Mouse (Mus musculus): Measurements from ENCODE around the gene 1700001K19Rik. TPM values are rescaled to one million over a fixed set of nuclear protein-coding genes. Genes with fewer than 3 reads are reported as not detected.
"Not testable (repeated sequence)": the region's sequence is repeated elsewhere in the genome, so short reads cannot be mapped to it uniquely, and the experiment has no call there.

1700001K19Rik gene
- not detected for total RNA-seq (2021)
- long read RNA-seq, experiment 1, result 0 reads
- long read RNA-seq, experiment 2, result 0 reads

GRCm38 (mm10) chr12:110682561-110683299 is at the start of gene 1700001K19Rik:
TSS of gene 1700001K19Rik (minus strand) at chr12:110682619.
- no peak for DNase-seq

GRCm38 (mm10) chr12:110726428-110726827 is 44.0 kb upstream of the 1700001K19Rik start:
- no peak for DNase-seq

- no peak for DNase-seq
Measured at GRCm38 (mm10) chr12:110725489-110725888, 43.1 kb upstream of the 1700001K19Rik start.

GRCm38 (mm10) chr12:110725051-110725450 is 42.6 kb upstream of the 1700001K19Rik start:
- DNase-seq, result no peak

GRCm38 (mm10) chr12:110716004-110716403 is 33.6 kb upstream of the 1700001K19Rik start:
- DNase-seq, result no peak

- no peak for DNase-seq
Measured at GRCm38 (mm10) chr12:110714215-110714614, 31.8 kb upstream of the 1700001K19Rik start.

GRCm38 (mm10) chr12:110713784-110714183 is 31.4 kb upstream of the 1700001K19Rik start:
- no peak for DNase-seq

- no peak for DNase-seq
Measured at GRCm38 (mm10) chr12:110711270-110711669, 28.9 kb upstream of the 1700001K19Rik start.

- no peak for DNase-seq
Measured at GRCm38 (mm10) chr12:110707451-110707850, 25.0 kb upstream of the 1700001K19Rik start.

GRCm38 (mm10) chr12:110706337-110707231 is 24.2 kb upstream of the 1700001K19Rik start:
- DNase-seq, result peak; percentile 53

GRCm38 (mm10) chr12:110705419-110705818 is 23.0 kb upstream of the 1700001K19Rik start:
- not testable (repeated sequence) for DNase-seq

- no peak for DNase-seq
Measured at GRCm38 (mm10) chr12:110703682-110704081, 21.3 kb upstream of the 1700001K19Rik start.

GRCm38 (mm10) chr12:110703008-110703471 is 20.6 kb upstream of the 1700001K19Rik start:
- DNase-seq, result peak; percentile 63

- no peak for DNase-seq
Measured at GRCm38 (mm10) chr12:110702556-110702955, 20.1 kb upstream of the 1700001K19Rik start, which contains the start of gene Hsp90aa1. TSS of gene Hsp90aa1 (minus strand) at chr12:110702728.

GRCm38 (mm10) chr12:110701363-110701762 is 18.9 kb upstream of the 1700001K19Rik start:
- DNase-seq, result not testable (repeated sequence)

- DNase-seq, result no peak
Measured at GRCm38 (mm10) chr12:110700730-110701129, 18.3 kb upstream of the 1700001K19Rik start.

- no peak for DNase-seq
Measured at GRCm38 (mm10) chr12:110699171-110699547, 16.7 kb upstream of the 1700001K19Rik start.

GRCm38 (mm10) chr12:110698523-110699170 is 16.2 kb upstream of the 1700001K19Rik start:
- no peak for DNase-seq

GRCm38 (mm10) chr12:110698080-110698479 is 15.7 kb upstream of the 1700001K19Rik start:
- DNase-seq, result no peak

- DNase-seq, result no peak
Measured at GRCm38 (mm10) chr12:110697457-110697856, 15.0 kb upstream of the 1700001K19Rik start.

GRCm38 (mm10) chr12:110696975-110697400 is 14.6 kb upstream of the 1700001K19Rik start:
- DNase-seq, result no peak
